Mouse (Mus musculus): ENCODE data around the gene Man1c1. TPM values are rescaled to one million over a fixed set of nuclear protein-coding genes. Genes with fewer than 3 reads are reported as not detected.
A peak's percentile ranks its signal among the peaks of the same experiment; 100 is the strongest.

Gene Man1c1
- polyA plus RNA-seq, 1 experiment from 2014 or later, result 6.3 TPM

DNA sequence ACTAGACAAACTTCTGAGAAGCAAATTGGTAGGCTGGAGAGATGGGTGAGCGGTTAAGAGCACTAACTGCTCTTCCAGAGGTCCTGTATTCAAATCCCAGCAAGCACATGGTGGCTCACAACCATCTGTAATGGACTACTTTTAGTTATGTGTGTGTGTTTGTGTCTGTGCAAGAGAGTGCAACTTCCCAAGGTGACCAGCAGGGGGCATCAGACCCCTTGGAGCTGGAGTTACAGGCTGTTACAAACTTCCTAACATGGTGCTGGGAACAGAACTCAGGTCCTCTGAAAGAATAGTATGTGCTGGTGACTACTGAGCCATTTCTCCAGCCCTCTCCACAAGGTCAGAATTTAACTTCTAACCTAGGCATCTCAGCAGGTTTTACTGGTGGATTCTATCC lies 11.7 kb downstream of the Man1c1 start:
- H3K4me1 ChIP-seq, result no peaks in the 10 kb centered on the region
- 0 out of 2 replicates have a peak, but pooled peaks cover 4% of the 10 kb centered on the region for H3K9me3 ChIP-seq
- no peaks in the 10 kb centered on the region for H3K27me3 ChIP-seq (replicated peaks)
- peaks cover 34% of the 10 kb centered on the region for H3K36me3 ChIP-seq
- H3K4me3 ChIP-seq, result no peak overlapping the region
- no peak overlapping the region for H3K27ac ChIP-seq (replicated peaks)
- 100% methylated on average over 1 of the region's 1 CpGs for WGBS
- no peak overlapping the region for H3K9ac ChIP-seq
- ATAC-seq (ENCODE audit: extremely low read depth, insufficient number of reproducible peaks, low FRiP score, low TSS enrichment), result no peak
- no peak overlapping the region for H3K4me2 ChIP-seq

- no peak for ATAC-seq (ENCODE audit: extremely low read depth, insufficient number of reproducible peaks, low FRiP score, low TSS enrichment)
- H3K9me3 ChIP-seq, result peaks cover 15% of the 10 kb centered on the region
Observed at GRCm38 (mm10) chr4:134686022-134686661, 17.9 kb downstream of the Man1c1 start.

GRCm38 (mm10) chr4:134684637-134685338 lies 19.3 kb downstream of the Man1c1 start:
- H3K36me3 ChIP-seq, result peaks cover 22% of the 10 kb centered on the region
- H3K4me1 ChIP-seq, result peaks cover 23% of the 10 kb centered on the region
- H3K9me3 ChIP-seq, result peaks cover 15% of the 10 kb centered on the region
- no peaks in the 10 kb centered on the region for H3K27me3 ChIP-seq (replicated peaks)
- H3K4me3 ChIP-seq, result no peak overlapping the region
- 77% methylated on average over 9 of the region's 9 CpGs for WGBS
- H3K27ac ChIP-seq (replicated peaks), result no peak overlapping the region
- no peak overlapping the region for H3K4me2 ChIP-seq
- H3K9ac ChIP-seq, result no peak overlapping the region
- ATAC-seq (ENCODE audit: extremely low read depth, insufficient number of reproducible peaks, low FRiP score, low TSS enrichment), result no peak

More at GRCm38 (mm10) chr4:134686022-134686661, 17.9 kb downstream of the Man1c1 start:
- Histone ChIP-seq H3K4me1 (peaks cover 23% of the 10 kb centered on the region), H3K9ac (no peak overlapping the region), H3K4me2 (no peak overlapping the region), H3K27ac (replicated peaks) (no peak overlapping the region), H3K4me3 (no peak overlapping the region), H3K27me3 (replicated peaks) (no peaks in the 10 kb centered on the region), H3K36me3 (peaks cover 25% of the 10 kb centered on the region)
- 83% methylated on average over 13 of the region's 13 CpGs for WGBS

GRCm38 (mm10) chr4:134683892-134684291 lies 20.2 kb downstream of the Man1c1 start:
- Histone ChIP-seq H3K36me3 (peaks cover 22% of the 10 kb centered on the region), H3K27ac (replicated peaks) (peak overlapping the region; percentile 51), H3K27me3 (replicated peaks) (no peaks in the 10 kb centered on the region), H3K9ac (no peak overlapping the region; the same call in 1 of the 2 replicates), H3K4me1 (peaks cover 24% of the 10 kb centered on the region), H3K9me3 (peaks cover 15% of the 10 kb centered on the region), H3K4me2 (no peak overlapping the region), H3K4me3 (no peak overlapping the region)
- WGBS, result 62% methylated on average over 8 of the region's 8 CpGs
- ATAC-seq (ENCODE audit: extremely low read depth, insufficient number of reproducible peaks, low FRiP score, low TSS enrichment), result no peak

GRCm38 (mm10) chr4:134683008-134683407 lies 21.1 kb downstream of the Man1c1 start:
- peaks cover 18% of the 10 kb centered on the region for H3K36me3 ChIP-seq
- H3K27me3 ChIP-seq (replicated peaks), result no peaks in the 10 kb centered on the region
- H3K4me1 ChIP-seq, result peaks cover 33% of the 10 kb centered on the region
- no peak for ATAC-seq (ENCODE audit: extremely low read depth, insufficient number of reproducible peaks, low FRiP score, low TSS enrichment)
- H3K4me2 ChIP-seq, result peak overlapping the region; percentile 38
- WGBS, result 37% methylated on average over 13 of the region's 13 CpGs
- peak overlapping the region; percentile 40 for H3K9ac ChIP-seq
- no peak overlapping the region for H3K4me3 ChIP-seq
- H3K27ac ChIP-seq (replicated peaks), result peak overlapping the region; percentile 51
- peaks cover 15% of the 10 kb centered on the region for H3K9me3 ChIP-seq

DNA sequence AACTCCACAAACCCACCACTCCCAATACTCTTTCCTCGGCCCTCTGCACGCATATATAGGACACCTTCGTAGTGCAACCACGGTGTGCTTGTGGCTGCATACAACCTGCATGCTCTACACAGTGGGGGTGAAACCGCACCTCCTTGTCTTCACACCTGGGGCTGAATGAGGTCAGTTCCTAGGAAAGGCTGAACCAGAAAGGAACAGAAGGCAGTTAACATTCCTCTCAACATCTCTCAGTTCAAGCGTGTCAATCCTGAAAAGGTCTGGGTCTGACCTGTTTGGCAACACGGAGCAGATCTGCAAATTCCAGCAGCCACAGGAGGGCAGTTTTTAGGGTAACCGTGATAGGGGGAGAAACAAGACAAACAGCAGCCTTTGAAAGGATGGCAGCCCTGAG lies 21.7 kb downstream of the Man1c1 start:
- ATAC-seq (ENCODE audit: extremely low read depth, insufficient number of reproducible peaks, low FRiP score, low TSS enrichment), result no peak
- Histone ChIP-seq H3K36me3 (peaks cover 18% of the 10 kb centered on the region), H3K4me2 (no peak overlapping the region), H3K27me3 (replicated peaks) (no peaks in the 10 kb centered on the region), H3K9ac (peak overlapping the region; percentile 40), H3K9me3 (peaks cover 15% of the 10 kb centered on the region), H3K4me1 (peaks cover 39% of the 10 kb centered on the region), H3K27ac (replicated peaks) (peak overlapping the region; percentile 51), H3K4me3 (no peak overlapping the region)
- 70% methylated on average over 8 of the region's 8 CpGs for WGBS

DNA sequence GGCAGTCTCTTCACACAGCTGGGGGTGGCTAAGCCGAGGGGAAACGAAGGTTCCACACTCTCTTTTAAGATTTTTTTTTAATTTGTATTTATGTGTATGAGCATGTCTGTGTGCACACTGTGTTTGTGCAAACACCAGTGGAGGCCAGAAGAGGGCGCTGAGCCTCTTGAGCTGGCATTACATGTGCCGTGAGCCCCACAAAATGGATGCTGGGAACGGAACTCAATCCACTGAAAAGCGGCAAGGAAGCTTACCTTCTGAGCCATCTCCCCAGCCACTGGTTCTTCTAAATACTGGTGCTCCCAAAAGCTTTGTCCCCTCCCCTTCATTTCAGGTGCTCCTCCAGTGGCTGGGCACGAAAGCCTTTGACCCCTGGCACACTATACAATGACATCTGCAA lies 22.3 kb downstream of the Man1c1 start:
- Histone ChIP-seq H3K4me1 (peaks cover 45% of the 10 kb centered on the region), H3K9me3 (peaks cover 10% of the 10 kb centered on the region), H3K27ac (replicated peaks) (no peak overlapping the region), H3K4me3 (no peak overlapping the region), H3K4me2 (no peak overlapping the region), H3K9ac (no peak overlapping the region), H3K36me3 (peaks cover 18% of the 10 kb centered on the region), H3K27me3 (replicated peaks) (no peaks in the 10 kb centered on the region)
- WGBS, result 87% methylated on average over 7 of the region's 7 CpGs
- ATAC-seq (ENCODE audit: extremely low read depth, insufficient number of reproducible peaks, low FRiP score, low TSS enrichment), result no peak

DNA sequence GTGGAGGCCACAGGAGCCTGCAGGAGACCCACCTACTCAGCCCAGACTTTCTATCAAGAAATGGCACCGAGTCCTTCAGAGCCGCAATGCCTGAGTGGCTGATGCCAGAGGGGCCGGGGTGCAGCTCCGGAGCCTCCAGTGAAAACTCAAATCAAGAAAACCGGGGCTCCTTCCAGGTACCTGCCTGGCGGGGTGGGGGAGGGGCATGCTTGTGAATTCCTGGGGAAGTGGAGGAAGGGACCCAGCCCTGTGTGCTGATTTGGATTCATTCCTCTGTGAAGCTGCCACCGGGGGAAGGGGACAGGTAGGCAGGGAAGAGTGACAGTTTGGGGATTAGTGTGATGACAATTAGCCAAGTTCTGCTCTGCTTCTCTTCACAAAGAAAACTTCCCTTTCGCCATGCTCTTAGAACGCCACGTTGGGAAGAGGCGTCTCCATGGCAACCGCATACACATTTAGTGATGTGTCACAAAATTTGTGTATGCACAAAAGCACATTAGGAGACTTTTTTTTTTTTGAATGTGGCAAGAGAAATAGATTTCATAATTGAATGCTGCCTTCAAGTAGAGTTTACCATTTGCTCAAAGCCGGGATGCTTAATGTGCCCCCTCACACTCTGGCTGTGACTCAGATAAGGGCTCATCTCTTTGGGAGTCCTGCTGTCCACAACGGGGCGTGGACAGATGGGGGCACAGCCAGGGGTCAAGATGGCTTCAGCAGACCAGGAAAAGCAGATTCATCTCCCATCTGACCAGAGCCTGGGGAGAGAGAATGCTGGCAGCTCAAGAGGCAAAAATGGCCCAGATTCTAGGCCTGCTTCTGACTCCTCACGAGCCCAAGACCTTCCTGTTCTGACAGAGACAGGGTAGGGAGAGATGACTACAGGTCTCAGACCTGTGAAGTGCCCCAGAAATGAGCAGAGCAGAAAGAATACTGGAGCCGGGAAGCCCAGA lies 26.3 kb downstream of the Man1c1 start:
- Histone ChIP-seq H3K4me1 (peaks cover 48% of the 10 kb centered on the region), H3K36me3 (0 out of 2 replicates have a peak, but pooled peaks cover 4% of the 10 kb centered on the region), H3K9me3 (no peaks in the 10 kb centered on the region), H3K9ac (0 out of 2 replicates have a peak overlapping the region, but pooled peaks have one; percentile 15), H3K4me3 (no peak overlapping the region), H3K27ac (replicated peaks) (0 out of 2 replicates have a peak overlapping the region, but pooled peaks have one; percentile 12), H3K4me2 (no peak overlapping the region), H3K27me3 (replicated peaks) (no peaks in the 10 kb centered on the region)
- ATAC-seq (ENCODE audit: extremely low read depth, insufficient number of reproducible peaks, low FRiP score, low TSS enrichment), result no peak
- WGBS, result 37% methylated on average over 17 of the region's 17 CpGs

GRCm38 (mm10) chr4:134675800-134676199 lies 28.3 kb downstream of the Man1c1 start:
- no peak overlapping the region for H3K4me2 ChIP-seq
- ATAC-seq (ENCODE audit: extremely low read depth, insufficient number of reproducible peaks, low FRiP score, low TSS enrichment), result no peak
- H3K4me3 ChIP-seq, result no peak overlapping the region
- H3K27ac ChIP-seq (replicated peaks), result peak overlapping the region; percentile 76
- no peaks in the 10 kb centered on the region for H3K36me3 ChIP-seq
- H3K4me1 ChIP-seq, result peaks cover 51% of the 10 kb centered on the region
- peak overlapping the region; percentile 35; the same call in 1 of the 2 replicates for H3K9ac ChIP-seq
- H3K27me3 ChIP-seq (replicated peaks), result no peaks in the 10 kb centered on the region
- WGBS, result 26% methylated on average over 8 of the region's 8 CpGs
- H3K9me3 ChIP-seq, result no peaks in the 10 kb centered on the region

GRCm38 (mm10) chr4:134674970-134675369 lies 29.1 kb downstream of the Man1c1 start:
- ATAC-seq (ENCODE audit: extremely low read depth, insufficient number of reproducible peaks, low FRiP score, low TSS enrichment), result no peak
- no peak overlapping the region for H3K9ac ChIP-seq
- H3K36me3 ChIP-seq, result no peaks in the 10 kb centered on the region
- peaks cover 59% of the 10 kb centered on the region for H3K4me1 ChIP-seq
- H3K4me3 ChIP-seq, result no peak overlapping the region
- no peaks in the 10 kb centered on the region for H3K27me3 ChIP-seq (replicated peaks)
- no peak overlapping the region for H3K4me2 ChIP-seq
- 89% methylated on average over 3 of the region's 3 CpGs for WGBS
- peak overlapping the region; percentile 76; the same call in 1 of the 2 replicates for H3K27ac ChIP-seq (replicated peaks)
- no peaks in the 10 kb centered on the region for H3K9me3 ChIP-seq
